Comparison of ENCODE assay signal across 20 mouse cellular contexts in genomic region chr13:57848931-57849330, GRCm38 (mm10). TPM values are rescaled to one million over a fixed set of nuclear protein-coding genes. Genes with fewer than 3 reads are reported as not detected.
"Had no signal": no experiment of that assay in that cellular context is flagged by ENCODE, and none has a peak within 500 bp of the region (broad histone marks: within the 10 kb centered on the region; RNA-seq: fewer than 3 reads in every experiment).

No protein-coding gene starts in this region.

- H3K4me1 ChIP-seq: liver, embryonic 13.5 days; midbrain, embryonic 12.5 days; midbrain, embryonic 15.5 days; neural tube, embryonic 12.5 days had no signal

- H3K4me3 ChIP-seq: kidney, embryonic 15.5 days; left cerebral cortex, adult 2 months; liver, embryonic 13.5 days; midbrain, embryonic 12.5 days; midbrain, embryonic 15.5 days; neural tube, embryonic 12.5 days; neural tube, embryonic 15.5 days had no signal

- DNase-seq: kidney, postnatal 10 days; kidney, postnatal 36 days; layer of hippocampus, postnatal 36 days; liver, embryonic 13.5 days; lung, adult 2 months; right cerebral cortex, adult 18-20 months; right cerebral cortex, postnatal 14 days; right cerebral cortex, postnatal 4 days; thymus, adult 2 months; thymus, postnatal 14 days; thymus, postnatal 4 days had no signal

- H3K27ac ChIP-seq: kidney, embryonic 15.5 days; left cerebral cortex, adult 2 months; liver, embryonic 13.5 days; macrophage; midbrain, embryonic 12.5 days; midbrain, embryonic 15.5 days; neural tube, embryonic 12.5 days; neural tube, embryonic 15.5 days; stomach, postnatal 0 days had no signal

- H3K27me3 ChIP-seq: kidney, embryonic 15.5 days; liver, embryonic 13.5 days; midbrain, embryonic 12.5 days; midbrain, embryonic 15.5 days; neural tube, embryonic 12.5 days; neural tube, embryonic 15.5 days had no signal

RNA-seq across cellular contexts. Expression of gene Spock1, which starts 59.2 kb away (rescaled TPM):
- polyA plus RNA-seq: liver, adult 2 months; macrophage had no signal
